Mouse (Mus musculus): ENCODE measurements around the gene Gm13279.
"Not testable (repeated sequence)": the region's sequence is repeated elsewhere in the genome, so short reads cannot be mapped to it uniquely, and the experiment has no call there.

Gene Gm13279

DNA sequence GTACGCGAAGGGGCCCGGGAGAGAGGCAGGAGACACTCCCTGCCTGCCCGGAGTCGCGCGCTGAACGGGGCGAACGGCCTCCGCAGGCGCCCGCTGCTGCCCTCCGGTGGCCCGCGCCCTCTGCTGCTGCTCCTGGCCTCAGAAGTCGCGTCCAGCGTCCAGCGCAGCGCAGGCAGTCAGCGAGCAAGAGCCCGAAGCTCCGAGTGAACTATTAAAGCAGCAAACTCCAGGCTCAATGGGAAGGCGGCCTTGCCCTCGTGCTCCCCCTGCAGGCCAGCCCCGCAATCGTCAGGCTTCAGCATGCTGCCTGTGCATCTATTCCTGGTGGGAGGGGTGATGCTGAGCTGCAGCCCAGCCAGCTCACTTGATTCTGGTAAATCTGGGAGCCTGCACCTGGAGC, at the start of gene Gm13279:
Gm13279 (plus strand) TSS at position 301 of the 400 bp plus-strand sequence.
- DNase-seq (ENCODE audit: inconsistent ontology term) = not testable (repeated sequence)

DNA sequence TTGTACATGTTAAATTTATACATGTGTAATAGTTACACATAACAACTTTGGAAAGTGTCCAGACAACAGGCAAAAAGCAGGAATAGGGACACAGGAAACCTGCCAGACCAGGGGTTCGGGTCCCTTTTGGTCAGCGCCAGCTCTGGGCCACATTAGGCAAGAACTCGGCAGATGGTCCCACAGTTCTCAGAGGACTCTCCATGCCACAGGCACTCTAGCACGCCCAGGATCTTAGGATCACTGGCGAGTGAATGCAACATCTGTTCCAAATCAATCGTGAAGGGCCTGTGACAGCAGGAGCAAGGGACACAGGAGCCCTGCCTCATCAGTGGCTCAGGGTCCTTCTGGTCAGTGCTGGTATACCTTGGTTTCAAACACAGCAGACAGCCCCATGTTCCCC, 47.3 kb upstream of the Gm13279 start:
- DNase-seq (ENCODE audit: inconsistent ontology term) = no peak

DNA sequence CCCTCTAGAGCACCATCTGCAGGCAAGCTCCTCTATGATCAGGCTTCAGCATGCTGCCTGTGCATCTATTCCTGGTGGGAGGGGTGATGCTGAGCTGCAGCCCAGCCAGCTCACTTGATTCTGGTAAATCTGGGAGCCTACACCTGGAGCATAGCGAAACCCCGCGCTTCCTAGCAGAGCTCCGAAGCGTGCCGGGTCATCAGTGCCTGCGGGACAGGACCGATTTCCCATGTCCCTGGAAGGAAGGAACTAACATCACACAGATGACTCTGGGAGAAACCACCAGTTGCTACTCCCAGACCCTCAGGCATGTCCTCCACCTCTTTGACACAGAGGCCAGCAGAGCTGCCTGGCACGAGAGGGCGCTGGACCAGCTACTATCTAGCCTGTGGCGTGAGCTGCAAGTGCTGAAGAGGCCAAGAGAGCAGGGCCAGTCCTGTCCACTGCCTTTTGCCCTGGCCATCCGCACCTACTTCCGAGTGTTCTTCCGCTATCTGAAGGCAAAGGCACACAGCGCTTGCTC, 42.3 kb upstream of the Gm13279 start, which contains the start of gene Gm13271:
Gm13271 (plus strand) TSS at position 51 of the 523 bp plus-strand sequence.
- not testable (repeated sequence) for DNase-seq (ENCODE audit: inconsistent ontology term)

DNA sequence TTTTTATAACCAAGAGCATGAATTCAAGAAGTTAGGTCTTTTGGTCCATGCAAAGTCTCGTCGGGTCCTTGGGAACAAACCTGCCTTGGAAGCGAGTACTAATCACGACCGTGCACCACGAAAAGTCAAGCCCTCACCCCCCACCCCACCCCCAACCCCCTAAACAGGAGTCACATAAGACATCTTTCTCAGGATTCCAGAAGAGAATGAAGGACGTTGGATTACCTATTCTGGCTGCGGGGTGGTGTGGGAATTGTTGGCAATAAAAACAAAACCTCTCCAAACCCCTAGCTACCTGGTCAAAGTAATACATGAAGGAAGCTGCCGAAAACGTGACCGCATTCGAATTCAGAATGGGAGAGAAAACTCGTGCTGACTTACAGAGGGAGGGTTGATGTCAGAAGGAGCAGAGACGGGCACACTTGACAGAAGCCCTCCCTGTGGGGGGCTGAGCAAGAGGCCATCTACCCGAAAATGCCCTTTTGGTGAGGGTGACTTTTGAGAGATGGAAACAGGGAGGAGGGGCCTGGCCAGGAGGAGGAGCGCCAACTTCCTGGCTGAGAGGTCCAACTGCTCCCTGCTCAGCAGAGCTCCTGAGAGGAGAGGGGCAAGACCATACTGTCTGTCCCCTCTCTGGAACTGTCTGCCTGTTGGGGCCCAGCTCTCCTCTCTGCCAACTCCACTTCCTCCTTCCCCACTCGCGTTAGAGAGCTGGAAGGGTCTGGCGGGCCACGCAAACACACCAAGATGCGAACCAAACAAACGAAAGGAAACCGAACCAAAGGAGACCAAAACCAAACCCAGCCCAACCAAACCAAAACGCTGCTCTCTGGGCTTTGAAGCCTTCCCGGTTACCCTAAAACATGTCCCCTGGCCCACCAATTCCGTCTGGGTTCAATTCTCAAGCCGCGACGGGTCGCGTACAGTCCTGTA, 40.4 kb upstream of the Gm13279 start:
- peak; percentile 47 for DNase-seq (ENCODE audit: inconsistent ontology term)

DNA sequence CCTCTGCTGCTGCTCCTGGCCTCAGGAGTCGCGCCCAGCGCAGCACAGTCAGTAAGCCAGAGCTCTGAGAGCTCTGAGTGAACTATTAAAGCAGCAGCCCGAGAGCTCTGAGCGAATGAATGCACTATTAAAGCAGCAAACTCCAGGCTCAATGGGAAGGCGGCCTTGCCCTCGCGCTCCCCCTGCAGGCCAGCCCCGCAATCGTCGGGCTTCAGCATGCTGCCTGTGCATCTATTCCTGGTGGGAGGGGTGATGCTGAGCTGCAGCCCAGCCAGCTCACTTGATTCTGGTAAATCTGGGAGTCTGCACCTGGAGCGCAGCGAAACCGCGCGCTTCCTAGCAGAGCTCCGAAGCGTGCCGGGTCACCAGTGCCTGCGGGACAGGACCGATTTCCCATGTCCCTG, 39.6 kb upstream of the Gm13279 start:
- peak; percentile 91 for DNase-seq (ENCODE audit: inconsistent ontology term)

DNA sequence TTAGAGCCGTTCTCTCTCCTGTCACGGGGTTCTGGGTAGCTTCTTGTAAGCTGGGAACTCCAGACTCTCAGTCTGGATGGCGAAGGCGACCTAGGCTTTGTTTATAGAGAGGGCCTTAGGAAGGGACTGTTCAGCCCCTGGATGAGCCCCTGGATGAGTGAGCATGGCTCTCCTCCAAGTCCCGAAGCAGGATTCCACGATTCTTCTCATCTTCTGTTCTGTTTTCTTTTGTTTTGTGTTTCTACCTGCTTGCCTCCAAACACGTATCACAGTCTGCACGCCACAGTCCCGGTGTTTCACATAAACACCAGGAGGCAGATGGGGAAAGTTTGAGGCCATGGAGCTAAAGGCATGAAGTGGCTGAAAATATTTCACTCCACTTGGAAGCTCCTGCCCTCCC, 38.4 kb upstream of the Gm13279 start:
- not testable (repeated sequence) for DNase-seq (ENCODE audit: inconsistent ontology term)

DNA sequence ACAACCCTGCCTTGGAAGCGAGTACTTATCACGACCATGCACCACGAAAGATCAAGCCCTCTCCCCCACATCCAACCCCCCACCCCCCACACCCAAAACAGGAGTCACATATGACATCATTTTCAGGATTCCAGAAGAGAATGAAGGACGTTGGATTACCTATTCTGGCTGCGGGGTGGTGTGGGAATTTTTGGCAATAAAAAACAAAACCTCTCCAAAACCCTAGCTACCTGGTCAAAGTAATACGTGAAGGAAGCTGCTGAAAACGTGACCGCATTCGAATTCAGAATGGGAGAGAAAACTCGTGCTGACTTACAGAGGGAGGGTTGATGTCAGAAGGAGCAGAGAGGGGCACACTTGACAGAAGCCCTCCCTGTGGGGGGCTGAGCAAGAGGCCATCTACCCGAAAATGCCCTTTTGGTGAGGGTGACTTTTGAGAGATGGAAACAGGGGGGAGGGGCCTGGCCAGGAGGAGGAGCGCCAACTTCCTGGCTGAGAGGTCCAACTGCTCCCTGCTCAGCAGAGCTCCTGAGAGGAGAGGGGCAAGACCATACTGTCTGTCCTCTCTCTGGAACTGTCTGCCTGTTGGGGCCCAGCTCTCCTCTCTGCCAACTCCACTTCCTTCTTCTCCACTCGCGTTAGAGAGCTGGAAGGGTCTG, 37.5 kb upstream of the Gm13279 start, which contains the start of gene Gm13283:
Gm13283 (plus strand) TSS at position 510 of the 659 bp plus-strand sequence.
- not testable (repeated sequence) for DNase-seq (ENCODE audit: inconsistent ontology term)

DNA sequence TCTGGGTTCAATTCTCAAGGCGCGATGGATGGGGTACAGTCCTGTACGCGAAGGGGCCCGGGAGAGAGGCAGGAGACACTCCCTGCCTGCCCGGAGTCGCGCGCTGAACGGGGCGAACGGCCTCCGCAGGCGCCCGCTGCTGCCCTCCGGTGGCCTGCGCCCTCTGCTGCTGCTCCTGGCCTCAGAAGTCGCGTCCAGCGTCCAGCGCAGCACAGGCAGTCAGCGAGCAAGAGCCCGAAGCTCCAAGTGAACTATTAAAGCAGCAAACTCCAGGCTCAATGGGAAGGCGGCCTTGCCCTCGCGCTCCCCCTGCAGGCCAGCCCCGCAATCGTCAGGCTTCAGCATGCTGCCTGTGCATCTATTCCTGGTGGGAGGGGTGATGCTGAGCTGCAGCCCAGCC, 36.8 kb upstream of the Gm13279 start:
- DNase-seq (ENCODE audit: inconsistent ontology term) = peak; percentile 74

DNA sequence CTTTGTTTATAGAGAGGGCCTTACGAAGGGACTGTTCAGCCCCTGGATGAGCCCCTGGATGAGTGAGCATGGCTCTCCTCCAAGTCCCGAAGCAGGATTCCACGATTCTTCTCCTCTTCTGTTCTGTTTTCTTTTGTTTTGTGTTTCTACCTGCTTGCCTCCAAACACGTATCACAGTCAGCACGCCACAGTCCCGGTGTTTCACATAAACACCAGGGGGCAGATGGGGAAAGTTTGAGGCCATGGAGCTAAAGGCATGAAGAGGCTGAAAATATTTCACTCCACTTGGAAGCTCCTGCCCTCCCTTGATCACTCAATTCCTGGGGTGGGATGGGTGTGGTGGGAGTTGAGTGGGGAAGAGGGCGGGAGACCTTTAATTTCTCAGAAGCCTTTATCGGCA, 35.4 kb upstream of the Gm13279 start:
- not testable (repeated sequence) for DNase-seq (ENCODE audit: inconsistent ontology term)

DNA sequence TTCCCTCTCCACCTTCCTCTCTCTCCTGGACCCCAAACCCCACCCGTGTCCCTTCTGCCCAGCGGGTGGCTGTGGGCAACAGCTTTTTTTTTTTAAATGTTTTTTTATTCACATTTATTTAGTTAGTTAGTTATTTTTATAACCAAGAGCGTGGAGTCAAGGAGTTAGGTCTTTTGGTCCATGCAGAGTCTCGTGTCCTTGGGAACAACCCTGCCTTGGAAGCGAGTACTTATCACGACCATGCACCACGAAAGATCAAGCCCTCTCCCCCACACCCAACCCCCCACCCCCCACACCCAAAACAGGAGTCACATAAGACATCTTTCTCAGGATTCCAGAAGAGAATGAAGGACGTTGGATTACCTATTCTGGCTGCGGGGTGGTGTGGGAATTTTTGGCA, 34.9 kb upstream of the Gm13279 start:
- not testable (repeated sequence) for DNase-seq (ENCODE audit: inconsistent ontology term)

DNA sequence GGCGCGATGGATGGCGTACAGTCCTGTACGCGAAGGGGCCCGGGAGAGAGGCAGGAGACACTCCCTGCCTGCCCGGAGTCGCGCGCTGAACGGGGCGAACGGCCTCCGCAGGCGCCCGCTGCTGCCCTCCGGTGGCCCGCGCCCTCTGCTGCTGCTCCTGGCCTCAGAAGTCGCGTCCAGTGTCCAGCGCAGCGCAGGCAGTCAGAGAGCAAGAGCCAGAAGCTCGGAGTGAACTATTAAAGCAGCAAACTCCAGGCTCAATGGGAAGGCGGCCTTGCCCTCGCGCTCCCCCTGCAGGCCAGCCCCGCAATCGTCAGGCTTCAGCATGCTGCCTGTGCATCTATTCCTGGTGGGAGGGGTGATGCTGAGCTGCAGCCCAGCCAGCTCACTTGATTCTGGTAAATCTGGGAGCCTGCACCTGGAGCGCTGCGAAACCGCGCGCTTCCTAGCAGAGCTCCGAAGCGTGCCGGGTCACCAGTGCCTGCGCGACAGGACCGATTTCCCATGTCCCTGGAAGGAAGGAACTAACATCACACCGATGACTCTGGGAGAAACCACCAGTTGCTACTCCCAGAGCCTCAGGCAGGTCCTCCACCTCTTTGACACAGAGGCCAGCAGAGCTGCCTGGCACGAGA, 33.7 kb upstream of the Gm13279 start:
- DNase-seq (ENCODE audit: inconsistent ontology term) = peak; percentile 76

DNA sequence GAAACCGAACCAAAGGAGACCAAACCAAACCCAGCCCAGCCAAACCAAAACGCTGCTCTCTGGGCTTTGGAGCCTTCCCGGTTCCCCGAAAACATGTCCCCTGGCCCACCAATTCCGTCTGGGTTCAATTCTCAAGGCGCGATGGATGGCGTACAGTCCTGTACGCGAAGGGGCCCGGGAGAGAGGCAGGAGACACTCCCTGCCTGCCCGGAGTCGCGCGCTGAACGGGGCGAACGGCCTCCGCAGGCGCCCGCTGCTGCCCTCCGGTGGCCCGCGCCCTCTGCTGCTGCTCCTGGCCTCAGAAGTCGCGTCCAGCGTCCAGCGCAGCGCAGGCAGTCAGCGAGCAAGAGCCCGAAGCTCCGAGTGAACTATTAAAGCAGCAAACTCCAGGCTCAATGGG, 23.7 kb upstream of the Gm13279 start, which contains the start of gene Gm13290:
Gm13290 (plus strand) TSS at position 301 of the 400 bp plus-strand sequence.
- DNase-seq (ENCODE audit: inconsistent ontology term) = not testable (repeated sequence)

DNA sequence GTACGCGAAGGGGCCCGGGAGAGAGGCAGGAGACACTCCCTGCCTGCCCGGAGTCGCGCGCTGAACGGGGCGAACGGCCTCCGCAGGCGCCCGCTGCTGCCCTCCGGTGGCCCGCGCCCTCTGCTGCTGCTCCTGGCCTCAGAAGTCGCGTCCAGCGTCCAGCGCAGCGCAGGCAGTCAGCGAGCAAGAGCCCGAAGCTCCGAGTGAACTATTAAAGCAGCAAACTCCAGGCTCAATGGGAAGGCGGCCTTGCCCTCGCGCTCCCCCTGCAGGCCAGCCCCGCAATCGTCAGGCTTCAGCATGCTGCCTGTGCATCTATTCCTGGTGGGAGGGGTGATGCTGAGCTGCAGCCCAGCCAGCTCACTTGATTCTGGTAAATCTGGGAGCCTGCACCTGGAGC, 20.6 kb upstream of the Gm13279 start, which contains the start of gene Gm13289:
Gm13289 (plus strand) TSS at position 301 of the 400 bp plus-strand sequence.
- not testable (repeated sequence) for DNase-seq (ENCODE audit: inconsistent ontology term)

DNA sequence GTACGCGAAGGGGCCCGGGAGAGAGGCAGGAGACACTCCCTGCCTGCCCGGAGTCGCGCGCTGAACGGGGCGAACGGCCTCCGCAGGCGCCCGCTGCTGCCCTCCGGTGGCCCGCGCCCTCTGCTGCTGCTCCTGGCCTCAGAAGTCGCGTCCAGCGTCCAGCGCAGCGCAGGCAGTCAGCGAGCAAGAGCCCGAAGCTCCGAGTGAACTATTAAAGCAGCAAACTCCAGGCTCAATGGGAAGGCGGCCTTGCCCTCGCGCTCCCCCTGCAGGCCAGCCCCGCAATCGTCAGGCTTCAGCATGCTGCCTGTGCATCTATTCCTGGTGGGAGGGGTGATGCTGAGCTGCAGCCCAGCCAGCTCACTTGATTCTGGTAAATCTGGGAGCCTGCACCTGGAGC, 17.6 kb upstream of the Gm13279 start, which contains the start of gene Gm13272:
Gm13272 (plus strand) TSS at position 301 of the 400 bp plus-strand sequence.
- not testable (repeated sequence) for DNase-seq (ENCODE audit: inconsistent ontology term)

DNA sequence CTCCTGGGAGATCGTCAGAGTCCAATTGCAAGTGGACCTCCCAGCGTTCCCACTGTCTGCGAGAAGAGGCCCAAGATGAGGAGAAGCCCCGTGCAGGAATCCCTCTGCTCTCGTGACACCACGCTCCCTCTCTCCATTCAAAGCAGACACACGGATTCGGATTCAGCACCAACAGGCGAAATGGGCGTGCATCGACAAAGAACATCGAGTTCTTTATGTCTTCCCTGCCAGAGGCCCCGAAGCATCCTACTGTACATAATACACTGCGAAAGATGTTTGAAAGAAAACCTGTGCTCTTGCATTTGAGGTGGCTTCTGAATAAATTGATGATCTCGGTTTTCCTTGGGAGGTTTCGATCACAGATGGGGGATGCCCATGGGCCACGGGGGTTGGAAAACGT, 16.9 kb upstream of the Gm13279 start:
- DNase-seq (ENCODE audit: inconsistent ontology term) = not testable (repeated sequence)

DNA sequence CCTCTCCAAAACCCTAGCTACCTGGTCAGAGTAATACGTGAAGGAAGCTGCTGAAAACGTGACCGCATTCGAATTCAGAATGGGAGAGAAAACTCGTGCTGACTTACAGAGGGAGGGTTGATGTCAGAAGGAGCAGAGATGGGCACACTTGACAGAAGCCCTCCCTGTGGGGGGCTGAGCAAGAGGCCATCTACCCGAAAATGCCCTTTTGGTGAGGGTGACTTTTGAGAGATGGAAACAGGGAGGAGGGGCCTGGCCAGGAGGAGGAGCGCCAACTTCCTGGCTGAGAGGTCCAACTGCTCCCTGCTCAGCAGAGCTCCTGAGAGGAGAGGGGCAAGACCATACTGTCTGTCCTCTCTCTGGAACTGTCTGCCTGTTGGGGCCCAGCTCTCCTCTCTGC, 15.4 kb upstream of the Gm13279 start, which contains the start of gene Ifnz:
Ifnz (plus strand) TSS at position 301 of the 400 bp plus-strand sequence.
- not testable (repeated sequence) for DNase-seq (ENCODE audit: inconsistent ontology term)

DNA sequence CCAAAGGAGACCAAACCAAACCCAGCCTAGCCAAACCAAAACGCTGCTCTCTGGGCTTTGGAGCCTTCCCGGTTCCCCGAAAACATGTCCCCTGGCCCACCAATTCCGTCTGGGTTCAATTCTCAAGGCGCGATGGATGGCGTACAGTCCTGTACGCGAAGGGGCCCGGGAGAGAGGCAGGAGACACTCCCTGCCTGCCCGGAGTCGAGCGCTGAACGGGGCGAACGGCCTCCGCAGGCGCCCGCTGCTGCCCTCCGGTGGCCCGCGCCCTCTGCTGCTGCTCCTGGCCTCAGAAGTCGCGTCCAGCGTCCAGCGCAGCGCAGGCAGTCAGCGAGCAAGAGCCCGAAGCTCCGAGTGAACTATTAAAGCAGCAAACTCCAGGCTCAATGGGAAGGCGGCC, 14.9 kb upstream of the Gm13279 start:
- DNase-seq (ENCODE audit: inconsistent ontology term) = not testable (repeated sequence)

DNA sequence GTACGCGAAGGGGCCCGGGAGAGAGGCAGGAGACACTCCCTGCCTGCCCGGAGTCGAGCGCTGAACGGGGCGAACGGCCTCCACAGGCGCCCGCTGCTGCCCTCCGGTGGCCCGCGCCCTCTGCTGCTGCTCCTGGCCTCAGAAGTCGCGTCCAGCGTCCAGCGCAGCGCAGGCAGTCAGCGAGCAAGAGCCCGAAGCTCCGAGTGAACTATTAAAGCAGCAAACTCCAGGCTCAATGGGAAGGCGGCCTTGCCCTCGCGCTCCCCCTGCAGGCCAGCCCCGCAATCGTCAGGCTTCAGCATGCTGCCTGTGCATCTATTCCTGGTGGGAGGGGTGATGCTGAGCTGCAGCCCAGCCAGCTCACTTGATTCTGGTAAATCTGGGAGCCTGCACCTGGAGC, 11.8 kb upstream of the Gm13279 start, which contains the start of gene Gm13276:
Gm13276 (plus strand) TSS at position 301 of the 400 bp plus-strand sequence.
- not testable (repeated sequence) for DNase-seq (ENCODE audit: inconsistent ontology term)

DNA sequence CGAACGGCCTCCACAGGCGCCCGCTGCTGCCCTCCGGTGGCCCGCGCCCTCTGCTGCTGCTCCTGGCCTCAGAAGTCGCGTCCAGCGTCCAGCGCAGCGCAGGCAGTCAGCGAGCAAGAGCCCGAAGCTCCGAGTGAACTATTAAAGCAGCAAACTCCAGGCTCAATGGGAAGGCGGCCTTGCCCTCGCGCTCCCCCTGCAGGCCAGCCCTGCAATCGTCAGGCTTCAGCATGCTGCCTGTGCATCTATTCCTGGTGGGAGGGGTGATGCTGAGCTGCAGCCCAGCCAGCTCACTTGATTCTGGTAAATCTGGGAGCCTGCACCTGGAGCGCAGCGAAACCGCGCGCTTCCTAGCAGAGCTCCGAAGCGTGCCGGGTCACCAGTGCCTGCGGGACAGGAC, 8.8 kb upstream of the Gm13279 start, which contains the start of gene Gm13277:
Gm13277 (plus strand) TSS at position 231 of the 400 bp plus-strand sequence.
- DNase-seq (ENCODE audit: inconsistent ontology term) = not testable (repeated sequence)

DNA sequence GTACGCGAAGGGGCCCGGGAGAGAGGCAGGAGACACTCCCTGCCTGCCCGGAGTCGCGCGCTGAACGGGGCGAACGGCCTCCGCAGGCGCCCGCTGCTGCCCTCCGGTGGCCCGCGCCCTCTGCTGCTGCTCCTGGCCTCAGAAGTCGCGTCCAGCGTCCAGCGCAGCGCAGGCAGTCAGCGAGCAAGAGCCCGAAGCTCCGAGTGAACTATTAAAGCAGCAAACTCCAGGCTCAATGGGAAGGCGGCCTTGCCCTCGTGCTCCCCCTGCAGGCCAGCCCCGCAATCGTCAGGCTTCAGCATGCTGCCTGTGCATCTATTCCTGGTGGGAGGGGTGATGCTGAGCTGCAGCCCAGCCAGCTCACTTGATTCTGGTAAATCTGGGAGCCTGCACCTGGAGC, 5.9 kb upstream of the Gm13279 start, which contains the start of gene Gm13278:
Gm13278 (plus strand) TSS at position 301 of the 400 bp plus-strand sequence.
- not testable (repeated sequence) for DNase-seq (ENCODE audit: inconsistent ontology term)

All from Muller cell, postnatal 12 days (primary cell).